Mouse (Mus musculus): ENCODE measurements around the gene Metrn.

DNA sequence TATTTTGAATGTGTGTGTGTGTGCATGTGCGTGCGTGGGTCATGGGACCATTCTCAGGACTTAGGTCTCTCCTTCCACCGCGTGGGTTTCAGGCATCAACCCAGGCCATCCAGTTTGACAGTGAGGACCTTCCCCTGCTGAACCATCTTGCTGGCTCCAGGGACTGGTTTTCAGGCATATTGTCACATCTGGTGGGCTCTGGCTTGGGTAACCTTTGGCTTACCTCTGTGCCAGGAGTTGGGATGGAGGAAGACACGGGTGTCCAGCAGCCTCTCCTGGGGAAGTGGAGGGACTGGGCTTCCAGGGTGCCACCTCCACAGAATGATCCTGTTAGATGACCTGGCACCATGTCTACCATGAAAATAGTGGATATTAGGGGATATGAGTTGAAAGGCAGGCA lies 19.0 kb downstream of the Metrn start:
- TF ChIP-seq CTCF (conservative IDR thresholded peaks at IDR 0.05; ENCODE audit: low read length) (no peak), POU5F1 (IDR thresholded peaks at IDR 0.05; ENCODE audit: borderline replicate concordance, low read length) (no peak)

Measured in E14TG2a.4 (cell line).